In the genomic region with DNA sequence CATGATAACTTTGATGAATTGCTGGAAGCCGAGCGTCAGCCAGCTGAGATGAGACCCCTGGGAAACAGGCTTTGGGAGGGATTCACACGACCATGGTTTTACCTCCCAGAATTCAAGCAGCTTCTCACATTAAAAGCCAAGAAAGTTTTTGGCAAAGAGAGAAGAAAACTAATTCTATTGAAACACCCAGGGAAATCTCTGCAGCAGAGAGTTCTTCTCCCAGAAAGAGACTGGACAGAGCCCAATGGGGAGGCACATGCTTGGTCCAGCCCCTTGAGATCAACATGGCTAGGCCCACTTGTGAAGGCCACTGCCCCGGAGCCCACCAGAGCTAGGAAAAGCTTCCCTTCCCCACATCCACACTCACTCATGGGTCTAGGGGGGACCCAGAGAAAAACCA, we compare ENCODE assay signal across 18 mouse cellular contexts. TPM values are rescaled to one million over a fixed set of nuclear protein-coding genes. Genes with fewer than 3 reads are reported as not detected.
DNase-seq lines count a peak whose midpoint lies in the region; ATAC-seq and TF ChIP-seq lines count a peak whose summit lies in the region.
"Had no signal": no experiment of that assay in that cellular context is flagged by ENCODE, and none has a peak within 500 bp of the region (broad histone marks: within the 10 kb centered on the region; RNA-seq: fewer than 3 reads in every experiment).

No protein-coding gene starts in this region.

- H3K27me3 ChIP-seq in heart, adult 2 months (ENCODE audit: control insufficient read depth, insufficient read depth, low read length), result no peaks in the 10 kb centered on the region
- H3K27me3 ChIP-seq in heart, embryonic 11.5 days (ENCODE audit: control insufficient read depth, insufficient read depth, low read length), result no peaks in the 10 kb centered on the region
- H3K27me3 ChIP-seq in lung, embryonic 16.5 days (ENCODE audit: control insufficient read depth, insufficient read depth, low read depth, low read length), result no peaks in the 10 kb centered on the region
- H3K27me3 ChIP-seq: hindbrain, embryonic 12.5 days; limb, embryonic 13.5 days had no signal

- H3K9ac ChIP-seq in heart, adult 2 months (ENCODE audit: low read depth, low read length), result no peak overlapping the region
- no peak overlapping the region for H3K9ac ChIP-seq in heart, embryonic 11.5 days (ENCODE audit: low read depth, low read length)
- no peak overlapping the region for H3K9ac ChIP-seq in lung, embryonic 16.5 days (ENCODE audit: low read length)
- H3K9ac ChIP-seq: hindbrain, embryonic 12.5 days; limb, embryonic 13.5 days; liver, embryonic 14.5 days had no signal

- H3K4me3 ChIP-seq in heart, adult 2 months, result no peak overlapping the region
- H3K4me3 ChIP-seq in heart, embryonic 11.5 days (ENCODE audit: low read depth, low read length), result no peak overlapping the region
- H3K4me3 ChIP-seq in lung, embryonic 16.5 days (ENCODE audit: low read length), result no peak overlapping the region
- H3K4me3 ChIP-seq: hindbrain, embryonic 12.5 days; limb, embryonic 13.5 days had no signal

- no peak for TF ChIP-seq EP300 in heart, adult 2 months (IDR thresholded peaks at IDR 0.05; ENCODE audit: insufficient read depth, low read depth, low read length)

- H3K36me3 ChIP-seq in heart, adult 2 months (ENCODE audit: control insufficient read depth, insufficient read depth, low read length), result no peaks in the 10 kb centered on the region
- no peaks in the 10 kb centered on the region for H3K36me3 ChIP-seq in heart, embryonic 11.5 days (ENCODE audit: control insufficient read depth, insufficient read depth, low read length)
- H3K36me3 ChIP-seq in lung, embryonic 16.5 days (ENCODE audit: control insufficient read depth, insufficient read depth, low read length), result no peaks in the 10 kb centered on the region
- H3K36me3 ChIP-seq: hindbrain, embryonic 12.5 days; limb, embryonic 13.5 days had no signal

- no peak for TF ChIP-seq CTCF in heart, adult 2 months (IDR thresholded peaks at IDR 0.05)

- no peak overlapping the region for H3K4me2 ChIP-seq in heart, embryonic 11.5 days
- H3K4me2 ChIP-seq in lung, embryonic 16.5 days (ENCODE audit: low read depth, low read length), result no peak overlapping the region
- H3K4me2 ChIP-seq: hindbrain, embryonic 12.5 days; limb, embryonic 13.5 days; midbrain, embryonic 11.5 days had no signal

- DNase-seq in heart, adult 2 months, result peak in 1 of 2 experiments; percentile 41
- DNase-seq in lung, adult 18-20 months, result no peak
- peak; percentile 23 to 32 for DNase-seq in gastrocnemius, postnatal 36 days
- peak; percentile 65 for DNase-seq in skeletal muscle tissue, adult 2 months (ENCODE audit: low read depth, low spot score)
- no peak for DNase-seq in layer of hippocampus, adult 8-10 months (ENCODE audit: low spot score in 2 of 2)
- no peak for DNase-seq in frontal cortex, postnatal 10 days (ENCODE audit: low spot score in 2 of 2)
- DNase-seq: B cell, adult 2 months; cerebellum, adult 2 months; right cerebral cortex, postnatal 4 days; thymus, adult 18-20 months; thymus, postnatal 4 days had no signal

- intact Hi-C loops in heart, adult 2 months (cut with DNase I), result no loop called here
- intact Hi-C loops in gastrocnemius, postnatal 36 days (cut with DNase I), result no loop called here

- no peak for ATAC-seq in heart, embryonic 11.5 days (replicated peaks; ENCODE audit: insufficient number of reproducible peaks, low FRiP score, low TSS enrichment)
- ATAC-seq in lung, embryonic 16.5 days (ENCODE audit: low read depth), result peak; percentile 58; the same call in 1 of the 2 replicates

- peak overlapping the region; percentile 4; the same call in 1 of the 2 replicates for H3K27ac ChIP-seq in heart, adult 2 months
- H3K27ac ChIP-seq in heart, embryonic 11.5 days (ENCODE audit: low read depth, low read length), result no peak overlapping the region
- peak overlapping the region; percentile 74 for H3K27ac ChIP-seq in lung, embryonic 16.5 days (ENCODE audit: low read length)
- H3K27ac ChIP-seq: hindbrain, embryonic 12.5 days; limb, embryonic 13.5 days; liver, embryonic 14.5 days; macrophage had no signal

- peaks cover 4% of the 10 kb centered on the region; the same call in 1 of the 2 replicates for H3K4me1 ChIP-seq in heart, adult 2 months (ENCODE audit: control insufficient read depth, insufficient read depth, low read length)
- no peaks in the 10 kb centered on the region for H3K4me1 ChIP-seq in heart, embryonic 11.5 days (ENCODE audit: control insufficient read depth, insufficient read depth, low read length)
- H3K4me1 ChIP-seq in lung, embryonic 16.5 days (replicated peaks; ENCODE audit: control insufficient read depth, insufficient read depth, low read length), result peaks cover 12% of the 10 kb centered on the region; the same call in 1 of the 2 replicates
- H3K4me1 ChIP-seq: hindbrain, embryonic 12.5 days; limb, embryonic 13.5 days had no signal

- TF ChIP-seq POLR2A in heart, adult 2 months (IDR thresholded peaks at IDR 0.05; ENCODE audit: insufficient read depth, low read depth, low read length), result no peak

- 62% methylated on average over 4 of the region's 4 CpGs for WGBS in heart, adult 2 months
- WGBS in heart, embryonic 11.5 days (ENCODE audit: insufficient replicate concordance), result 79% methylated on average over 4 of the region's 4 CpGs
- WGBS in lung, embryonic 16.5 days, result 67% methylated on average over 4 of the region's 4 CpGs

- H3K9me3 ChIP-seq in heart, embryonic 11.5 days (replicated peaks; ENCODE audit: control insufficient read depth, low read length), result no peaks in the 10 kb centered on the region
- H3K9me3 ChIP-seq in lung, embryonic 16.5 days (ENCODE audit: control insufficient read depth, low read length), result no peaks in the 10 kb centered on the region
- H3K9me3 ChIP-seq: hindbrain, embryonic 12.5 days; limb, embryonic 13.5 days had no signal

- H3K79me2 ChIP-seq in heart, adult 2 months (replicated peaks; ENCODE audit: control insufficient read depth, insufficient read depth, low read length), result no peaks in the 10 kb centered on the region

RNA-seq across cellular contexts. Expression of a gene that starts 26.9 kb away (rescaled TPM):
- total RNA-seq in heart, adult 2 months (2021), result 10 to 100 TPM; 12.2 to 21.0 TPM
- 10.8 and 22.0 TPM in 2 replicates for polyA plus RNA-seq in heart, adult 2 months (2012; rRNA removed)
- polyA plus RNA-seq in heart, embryonic 11.5 days (2014; fragmentation: Nextera tagmentation; extraction: Ambion mirVana), result 2.7 and 4.0 TPM in 2 replicates
- polyA plus RNA-seq in lung, embryonic 16.5 days (2015; fragmentation: Nextera tagmentation; extraction: Ambion mirVana), result 28.6 and 31.5 TPM in 2 replicates
- 10 to 100 TPM in 1 of 2 experiments, 1 to 10 TPM in 1; 6.6 to 10.8 TPM for total RNA-seq in gastrocnemius, postnatal 36 days (2021)
- total RNA-seq in layer of hippocampus, adult 8-10 months (2022), result 1 to 10 TPM; 3.5 to 8.7 (median 5.0) TPM
- polyA plus RNA-seq: macrophage had no signal

Comparison
In these comparisons a context has a peak if more than half of its experiments do, and no peak if none do; other contexts are left out.
1. DNase-seq: peak in gastrocnemius, postnatal 36 days (2 of 2) and skeletal muscle tissue, adult 2 months (single experiment); none in lung, adult 18-20 months (0 of 2), layer of hippocampus, adult 8-10 months (0 of 2) and frontal cortex, postnatal 10 days (0 of 2).